Mouse (Mus musculus) left cerebral cortex, adult 18-20 months (tissue): ENCODE data around the gene Kcnq2. TPM values are rescaled to one million over a fixed set of nuclear protein-coding genes. Genes with fewer than 3 reads are reported as not detected.

Experiments used
- DNase-seq, 2 experiments: peaks; one replicate each; pipeline ENCODE4 v3.0.0; 2021 to 2022; ENCODE audit warnings: low spot score in 2 of 2, mixed read lengths in 1 of 2
- total RNA-seq, 2 experiments: library from RNA; stranded (reverse); gene quantifications; 2 replicates each; pipeline ENCODE4 v1.2.3; 2021

Kcnq2 gene
- total RNA-seq, 2 experiments from 2014 or later: 264 to 274 TPM

DNA sequence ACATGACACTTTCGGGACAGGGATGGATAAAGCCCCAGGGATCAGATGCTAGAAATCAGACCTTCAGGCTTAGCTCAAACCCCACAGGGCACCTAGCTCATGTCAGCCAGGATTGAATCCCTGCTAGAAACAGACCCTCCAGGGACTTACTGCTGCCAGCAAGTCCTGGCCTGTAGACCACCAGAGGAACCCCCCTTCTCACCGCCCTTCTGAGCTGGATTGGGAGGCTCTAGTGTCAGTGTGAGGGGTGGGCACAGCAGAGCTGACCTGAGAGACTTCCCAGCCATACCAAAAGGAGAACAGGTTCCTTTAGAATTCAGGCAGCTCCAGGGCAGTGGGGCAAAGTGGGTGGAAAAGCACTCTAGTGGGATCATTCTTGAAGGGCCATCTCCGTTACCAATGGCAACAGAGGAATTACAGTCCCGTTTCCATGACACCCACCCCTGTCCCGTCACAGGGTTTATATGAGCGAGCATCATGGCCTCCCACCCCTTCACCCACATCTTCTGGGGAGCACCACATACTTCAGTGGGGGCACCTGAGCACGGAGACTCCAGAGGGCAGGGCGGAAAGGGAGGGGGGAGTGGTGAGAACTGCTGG is 21.2 kb downstream of the Kcnq2 start:
- DNase-seq: no peak

DNA sequence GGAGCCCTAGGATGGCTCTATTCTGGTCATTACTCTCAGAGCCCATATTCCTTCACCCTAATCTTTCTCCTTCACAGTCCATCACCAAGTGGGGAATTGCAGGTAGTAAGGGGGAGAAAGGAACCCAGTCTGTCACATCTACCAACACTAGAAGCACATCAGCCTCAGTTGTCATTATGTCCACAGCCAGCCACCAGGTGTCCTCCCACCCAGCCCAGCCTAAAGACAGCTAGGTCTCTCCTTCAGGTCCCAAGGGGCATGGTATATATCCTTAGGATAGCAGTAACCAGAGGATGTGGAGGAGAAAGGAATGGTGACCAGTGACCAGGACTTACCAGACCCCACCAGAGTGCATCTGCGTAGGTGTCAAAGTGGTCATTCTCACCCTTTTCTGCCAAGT is 23.4 kb downstream of the Kcnq2 start:
- DNase-seq: no peak

DNA sequence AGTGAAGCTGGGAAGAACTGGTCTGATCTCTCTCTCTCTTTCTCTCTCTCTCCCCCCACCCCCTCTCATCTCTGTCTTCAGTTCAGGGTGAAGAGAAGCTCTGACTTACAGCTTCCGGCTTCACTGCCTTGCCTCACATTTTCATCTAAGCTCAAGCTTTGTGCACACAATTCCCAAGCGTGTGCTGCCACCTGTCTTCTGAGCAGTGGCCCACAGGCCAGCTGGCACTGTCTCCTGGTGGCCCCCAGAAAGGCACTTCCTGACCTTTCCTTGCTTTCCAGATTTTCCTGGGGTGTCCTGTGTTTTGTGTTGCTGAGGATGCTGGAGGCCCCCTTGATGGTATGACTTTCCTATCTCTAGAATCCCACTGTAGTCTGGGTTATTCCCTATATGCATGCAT is 31.0 kb downstream of the Kcnq2 start:
- no peak for DNase-seq

DNA sequence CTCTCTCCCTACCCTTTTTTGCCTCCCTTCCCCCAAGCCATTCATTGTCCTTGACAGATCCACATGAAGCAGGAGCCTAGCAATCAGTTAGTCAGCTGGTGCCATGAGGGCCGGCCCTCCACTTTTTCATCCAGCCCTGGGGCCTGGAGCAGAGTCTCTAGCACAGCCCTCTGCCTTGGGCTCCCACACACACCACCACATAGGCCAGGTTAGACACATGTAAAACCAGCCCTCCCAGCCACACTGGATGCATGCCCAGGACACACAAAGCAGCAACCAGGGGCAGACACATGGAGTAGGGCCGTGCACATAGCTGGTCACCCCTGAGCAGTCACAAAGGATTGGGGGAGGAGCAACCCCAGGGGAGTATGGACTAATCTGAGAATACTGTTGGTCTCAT is 32.9 kb downstream of the Kcnq2 start:
- no peak for DNase-seq

DNA sequence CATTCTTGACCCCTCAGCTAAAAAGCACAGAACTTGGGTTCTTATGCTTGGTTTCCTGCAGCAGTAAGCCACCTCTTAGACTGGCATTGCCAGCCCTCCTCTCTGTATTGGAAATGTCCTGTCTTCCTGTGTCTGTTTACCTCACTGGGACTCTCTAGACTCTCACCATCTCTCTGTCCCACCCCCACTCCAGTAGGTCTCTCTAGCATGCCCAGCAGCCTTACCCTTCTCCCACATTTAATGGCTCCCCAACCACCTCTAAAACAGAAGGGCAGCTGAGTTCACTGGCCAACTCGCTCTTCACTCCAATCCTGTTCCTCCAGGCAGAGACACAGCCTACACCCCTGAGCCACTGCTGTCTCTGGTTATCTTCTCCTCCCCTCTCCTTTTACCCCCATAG is 33.5 kb downstream of the Kcnq2 start:
- no peak for DNase-seq

DNA sequence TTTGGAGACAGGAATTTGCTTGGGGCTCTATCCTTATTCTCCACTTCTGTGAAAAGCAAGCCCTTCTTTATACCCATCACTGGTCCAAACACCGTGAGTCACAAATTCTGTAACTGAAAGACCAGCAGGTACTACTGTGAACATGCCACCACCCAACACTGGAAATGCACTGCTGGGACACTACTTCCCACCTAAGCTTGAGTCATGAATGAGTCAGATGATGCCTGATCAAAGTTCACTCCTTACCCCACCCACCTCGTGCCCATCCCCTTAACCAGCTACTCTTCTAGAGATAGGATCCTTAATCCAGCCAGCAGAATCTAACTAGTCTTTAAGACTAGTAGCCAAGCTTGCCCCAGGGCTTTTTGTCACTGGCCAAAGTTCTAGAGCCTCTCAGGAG is 35.0 kb downstream of the Kcnq2 start:
- no peak for DNase-seq

DNA sequence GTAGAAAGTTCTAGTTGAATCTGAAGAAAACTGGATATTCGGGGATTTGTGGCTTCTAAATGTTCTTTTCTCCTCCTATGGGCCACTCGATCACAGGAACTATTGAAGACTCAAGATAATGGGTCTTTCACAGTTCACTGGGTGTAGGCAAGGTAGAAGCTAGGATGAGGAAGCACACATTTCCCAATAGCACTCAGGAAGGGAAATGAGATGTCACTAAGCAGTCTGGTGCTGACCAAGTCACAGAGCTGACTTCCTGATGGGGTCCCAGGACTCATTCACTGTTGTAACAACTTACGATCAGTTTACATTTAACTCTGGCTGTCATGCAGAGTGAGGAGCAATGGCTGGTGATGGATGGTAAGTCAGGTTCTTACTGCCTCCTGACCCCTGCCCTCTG is 45.0 kb downstream of the Kcnq2 start:
- no peak for DNase-seq

DNA sequence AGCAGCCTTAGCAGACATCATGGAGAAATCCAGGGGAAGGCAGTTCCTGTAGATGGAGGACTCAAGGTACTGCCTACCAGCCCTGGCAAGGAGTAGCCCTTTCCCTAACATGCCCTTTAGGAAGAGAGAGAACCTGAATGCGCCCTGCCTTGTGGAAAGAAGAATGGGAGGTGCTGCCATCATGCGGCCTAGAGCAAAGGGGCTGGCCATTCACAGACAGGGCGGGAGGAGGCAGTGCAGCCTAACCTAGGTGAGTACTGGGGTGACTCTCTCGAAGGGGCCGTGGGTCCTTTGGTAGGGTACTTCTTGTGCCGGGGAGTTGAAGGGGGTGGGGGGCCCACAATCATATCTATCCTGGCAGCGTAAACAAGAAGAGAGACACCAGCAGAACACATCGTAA is 50.1 kb downstream of the Kcnq2 start:
- no peak for DNase-seq

DNA sequence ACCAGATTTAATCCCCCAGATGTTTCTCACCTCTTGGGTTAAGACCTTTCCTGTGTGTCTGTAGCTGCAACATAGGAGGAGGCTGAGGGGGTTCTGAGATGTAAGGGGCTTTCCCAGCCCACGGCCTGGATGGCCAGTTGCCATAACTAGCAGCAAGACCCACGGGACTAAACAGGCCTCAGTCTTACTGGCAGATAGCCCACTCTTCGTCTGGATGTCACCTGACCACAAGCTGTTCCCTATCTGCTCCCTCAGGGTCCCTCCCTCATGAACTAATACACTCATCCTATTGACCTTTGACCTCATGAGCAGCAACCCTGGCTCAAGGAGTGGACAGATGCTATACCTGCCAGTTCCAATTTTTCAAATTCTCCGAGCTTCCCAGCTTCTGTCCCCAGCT is 51.2 kb downstream of the Kcnq2 start:
- DNase-seq: no peak

DNA sequence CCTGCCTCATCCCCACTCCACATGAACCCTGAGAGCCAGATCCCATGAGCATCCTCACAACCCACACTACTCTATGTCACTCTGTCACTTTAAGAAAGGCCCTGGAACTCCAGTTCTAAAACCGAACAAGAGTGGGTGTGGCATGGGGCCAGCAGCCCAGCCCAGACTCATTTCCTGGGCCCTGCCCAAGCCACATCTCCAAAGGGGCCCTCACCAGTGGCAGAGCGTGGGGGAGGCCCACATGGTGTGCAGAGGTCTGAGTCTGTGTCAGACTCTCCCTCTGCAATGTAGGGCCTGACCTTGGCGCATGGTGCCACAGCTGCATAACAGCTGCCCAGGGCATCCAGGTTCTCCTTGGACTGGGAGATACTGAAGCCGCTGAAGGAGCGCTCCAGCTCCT is 54.2 kb downstream of the Kcnq2 start:
- peak; percentile 68 to 69 for DNase-seq

DNA sequence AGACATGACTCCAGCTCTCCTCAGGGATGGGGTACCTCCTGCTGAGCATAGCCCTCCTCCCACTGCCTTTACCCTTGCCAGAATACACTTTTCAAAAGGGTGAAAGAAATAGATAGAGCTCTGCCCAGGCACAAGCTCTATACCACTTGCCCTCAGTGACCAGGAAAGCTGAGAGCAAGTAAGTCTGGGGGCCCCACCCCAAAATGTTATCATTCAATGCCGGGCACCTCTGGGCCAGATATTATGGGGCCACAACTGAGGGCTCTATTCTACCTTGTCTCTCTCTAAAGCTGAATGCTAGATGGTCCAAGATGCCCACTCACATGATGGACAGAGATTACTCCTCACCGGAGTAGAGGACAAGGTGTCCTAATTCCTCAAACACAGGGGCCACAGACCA is 55.6 kb downstream of the Kcnq2 start:
- no peak for DNase-seq

DNA sequence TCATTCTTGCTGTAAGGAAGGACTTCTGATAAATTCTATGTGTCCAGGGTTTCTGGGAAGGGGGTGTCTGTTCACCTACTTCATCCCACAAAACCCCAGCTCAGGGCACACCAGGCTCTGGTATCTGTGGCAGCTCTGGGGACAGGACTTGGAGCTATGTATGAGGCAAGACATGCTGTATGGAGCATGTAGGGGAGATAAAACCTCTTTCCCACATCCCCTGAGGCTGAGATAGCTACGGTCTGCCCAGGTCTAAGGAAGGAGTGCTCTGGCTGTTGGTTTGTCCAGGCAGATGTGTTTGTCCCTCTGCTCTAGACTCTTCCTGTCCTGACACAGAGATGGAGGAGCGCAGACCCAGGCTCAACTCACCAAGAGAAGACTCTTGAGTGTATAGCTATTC is 56.2 kb downstream of the Kcnq2 start:
- DNase-seq: no peak

DNA sequence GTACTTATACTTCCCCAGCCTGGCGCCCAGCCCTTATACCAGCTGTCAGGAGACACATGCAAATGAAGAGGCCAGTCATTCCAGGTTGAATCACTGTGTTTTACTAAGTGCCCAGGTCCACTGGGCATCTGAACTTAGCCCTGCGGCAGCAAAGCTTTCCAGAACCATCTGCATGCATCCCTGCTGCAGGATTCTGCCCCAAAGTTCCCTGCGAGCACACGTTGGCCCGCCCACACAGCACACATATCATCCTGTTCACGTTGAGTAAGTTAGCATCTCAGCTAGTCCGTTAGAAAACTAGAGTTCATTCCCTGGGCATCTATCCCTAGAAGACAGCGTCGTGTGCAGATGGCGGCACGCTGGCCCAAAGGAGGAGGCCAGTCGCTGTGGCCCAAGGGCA is 59.6 kb downstream of the Kcnq2 start:
- DNase-seq: no peak

DNA sequence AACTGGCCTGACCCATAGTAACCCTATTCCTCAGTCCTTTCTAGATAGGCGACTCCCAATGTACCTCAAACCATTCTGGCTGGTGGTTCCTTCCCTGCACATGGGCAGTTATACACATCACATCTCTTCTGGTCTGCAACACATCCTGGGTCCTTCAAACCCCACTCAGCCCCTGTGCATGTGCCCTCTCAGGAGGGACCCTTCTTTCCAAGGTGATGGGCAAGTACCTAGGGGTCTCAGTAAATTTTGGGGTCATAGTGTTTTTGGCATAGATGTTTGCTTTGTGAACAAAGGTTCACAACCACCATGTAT is 62.7 kb downstream of the Kcnq2 start:
- no peak for DNase-seq

DNA sequence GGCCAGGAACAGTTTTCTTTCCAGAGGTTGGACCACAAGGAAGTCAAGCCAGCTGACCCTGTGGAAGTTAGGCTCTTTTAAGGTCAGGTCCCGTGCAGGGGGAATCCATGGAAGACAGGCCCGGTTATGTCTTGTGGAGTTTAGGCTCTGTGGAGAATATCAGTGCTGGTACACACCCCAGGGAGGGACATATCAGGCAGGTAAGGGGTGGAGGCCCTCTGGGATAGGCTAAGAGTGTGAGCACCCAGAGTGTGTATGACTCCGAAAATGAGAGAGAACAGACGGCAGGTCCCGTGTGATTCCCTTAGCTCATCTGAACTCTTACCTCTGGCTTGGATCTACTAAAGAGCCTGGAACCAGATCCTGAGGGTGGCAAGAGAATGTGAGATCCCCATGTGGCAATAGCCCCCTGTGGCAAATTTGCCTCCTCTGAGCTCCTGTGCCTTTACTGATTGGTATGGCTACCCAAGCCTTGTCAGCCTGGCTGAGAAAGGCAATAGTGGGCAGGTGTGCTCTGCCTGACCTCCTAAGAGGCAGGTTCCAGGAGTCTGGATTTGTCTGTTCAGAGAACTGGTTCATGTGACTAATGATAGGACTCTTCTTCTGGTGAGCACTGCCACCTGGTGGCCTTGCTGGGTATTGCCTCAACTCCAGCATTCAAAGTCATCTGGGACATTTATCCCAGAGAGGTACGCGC is 63.2 kb downstream of the Kcnq2 start:
- peak; percentile 88 to 89 for DNase-seq

DNA sequence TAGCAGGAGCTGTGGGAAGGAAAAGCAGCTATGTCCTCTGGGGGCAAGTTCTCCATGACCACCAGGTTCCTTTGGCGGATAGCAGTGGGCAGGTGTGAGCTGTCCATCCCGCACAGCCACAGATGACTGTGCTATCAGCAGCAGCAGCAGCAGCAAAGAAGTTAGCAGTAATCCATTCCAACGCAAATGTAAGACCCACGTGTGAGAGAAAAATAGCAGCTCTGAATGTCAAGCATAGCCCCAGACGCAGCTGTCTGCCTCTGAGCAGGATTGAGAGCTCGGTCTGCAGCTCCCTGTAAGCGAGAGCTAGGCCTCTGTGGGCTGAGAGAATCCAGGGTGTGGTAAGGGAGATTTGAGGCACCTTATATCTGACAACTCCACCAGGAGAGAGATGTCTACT is 65.0 kb downstream of the Kcnq2 start:
- DNase-seq: peak; percentile 64 to 78

DNA sequence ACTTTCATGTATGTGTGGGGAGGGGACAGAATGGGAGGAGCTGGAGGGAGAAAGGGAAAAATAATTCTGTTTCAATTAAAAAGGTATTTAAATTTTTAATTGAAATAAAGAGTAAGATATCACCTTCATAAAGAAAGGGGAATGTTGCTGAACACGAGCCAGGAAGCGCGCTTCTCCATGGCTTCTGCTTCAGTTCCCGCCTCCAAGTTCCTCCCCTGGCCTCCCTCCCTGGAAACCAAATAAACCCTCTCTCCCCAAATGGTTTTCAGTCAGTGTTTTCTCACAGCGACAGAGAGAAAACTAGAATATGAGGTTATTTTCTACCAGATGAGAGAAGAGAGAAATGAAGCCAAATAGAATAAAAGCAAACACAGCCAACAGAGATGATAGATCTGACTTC is 66.6 kb downstream of the Kcnq2 start:
- peak in 1 of 2 experiments; percentile 41 for DNase-seq

DNA sequence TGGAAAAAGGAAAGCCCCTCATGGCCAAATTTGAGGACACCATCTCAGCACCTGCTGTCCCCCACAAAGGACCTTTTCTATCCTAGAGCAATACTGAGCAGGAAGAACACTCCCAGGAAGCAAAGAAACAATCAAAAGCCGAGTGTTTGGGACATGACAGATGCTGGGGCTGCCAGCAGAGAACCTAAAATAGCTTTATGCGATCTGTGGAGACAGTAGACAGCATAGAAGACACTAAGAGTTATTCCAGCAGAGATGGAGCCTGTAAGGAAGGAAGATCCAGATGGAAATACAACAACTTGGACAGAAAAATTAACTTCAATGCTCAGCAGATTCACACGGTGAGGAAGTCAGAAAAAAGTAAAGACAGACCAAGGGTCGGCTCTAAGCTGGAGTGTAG is 69.3 kb downstream of the Kcnq2 start:
- DNase-seq: no peak

DNA sequence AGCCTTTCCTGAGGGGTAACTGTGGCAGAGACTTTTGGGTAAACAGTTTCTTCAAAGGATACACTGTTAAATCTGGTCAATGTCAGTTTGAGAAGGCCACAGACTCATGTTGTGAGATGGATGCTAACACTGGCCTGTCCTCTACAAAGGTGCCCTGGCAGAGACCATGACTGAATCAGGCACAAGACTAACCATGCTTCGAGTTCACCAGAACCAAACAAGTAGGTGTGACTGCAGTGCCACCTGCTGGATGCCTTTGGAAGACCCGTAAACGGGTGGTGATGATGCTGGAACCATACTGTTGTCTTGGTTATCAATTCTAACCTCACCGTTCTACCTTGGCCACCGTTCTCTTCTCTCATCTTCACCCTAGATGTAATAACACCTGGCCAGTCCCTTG is 75.0 kb downstream of the Kcnq2 start:
- peak; percentile 78 to 88 for DNase-seq

DNA sequence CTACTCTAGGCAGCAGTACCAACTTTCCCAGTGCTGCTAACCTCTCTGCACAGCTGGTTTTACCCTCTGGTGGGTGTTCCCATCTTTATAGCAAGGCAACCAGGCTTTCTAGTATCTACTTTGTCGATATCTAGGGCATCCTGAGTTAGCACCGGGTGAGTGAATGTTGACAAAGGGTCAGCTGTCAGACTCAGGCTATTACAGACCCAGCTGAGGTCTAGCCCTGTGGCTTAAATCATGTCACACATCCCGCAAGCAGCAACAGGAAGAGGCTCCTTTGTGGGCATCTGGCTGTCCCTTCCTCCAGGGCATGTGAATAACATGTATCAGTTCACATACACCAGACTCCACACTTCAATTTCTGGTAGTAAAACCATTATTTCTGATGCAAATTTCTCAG is 76.9 kb downstream of the Kcnq2 start:
- no peak for DNase-seq

DNA sequence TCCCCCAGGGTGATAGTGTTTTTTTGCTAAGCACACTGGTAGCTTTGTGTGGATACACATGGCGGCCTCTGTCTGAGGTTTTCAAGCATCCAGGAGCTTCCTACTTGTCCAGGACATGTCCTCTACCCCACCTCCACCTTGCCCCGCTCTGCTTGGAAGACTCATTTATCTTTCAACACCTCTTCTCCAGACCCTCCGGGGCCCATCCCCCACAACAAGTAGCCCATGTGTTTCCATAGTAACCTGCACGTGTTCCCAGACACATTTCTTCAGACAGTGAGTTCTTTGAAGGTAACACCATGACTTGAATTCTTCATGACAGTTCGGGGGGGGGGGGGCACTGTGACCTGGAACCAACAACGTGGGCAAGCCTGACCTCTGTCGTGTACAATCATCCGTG is 77.8 kb downstream of the Kcnq2 start:
- DNase-seq: no peak

DNA sequence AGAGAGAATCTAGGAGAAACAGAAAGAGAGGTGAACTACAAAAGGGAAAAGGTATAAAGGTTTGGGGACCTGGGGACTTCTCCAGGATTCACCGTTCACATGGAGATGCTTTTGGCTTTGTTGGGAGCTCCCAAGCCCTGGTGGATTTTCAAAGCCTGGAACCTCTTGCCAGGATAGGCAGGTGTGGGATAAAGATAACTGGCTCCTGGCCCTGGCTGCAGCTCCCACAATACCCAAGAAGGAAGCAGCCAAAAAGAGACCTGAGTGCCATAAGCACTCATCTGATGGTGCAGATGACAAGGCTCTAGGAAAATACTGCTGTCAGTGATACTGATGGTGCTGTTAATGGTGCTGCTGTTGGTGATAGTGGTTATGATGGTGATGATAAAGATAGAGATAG is 82.9 kb downstream of the Kcnq2 start:
- DNase-seq: no peak

DNA sequence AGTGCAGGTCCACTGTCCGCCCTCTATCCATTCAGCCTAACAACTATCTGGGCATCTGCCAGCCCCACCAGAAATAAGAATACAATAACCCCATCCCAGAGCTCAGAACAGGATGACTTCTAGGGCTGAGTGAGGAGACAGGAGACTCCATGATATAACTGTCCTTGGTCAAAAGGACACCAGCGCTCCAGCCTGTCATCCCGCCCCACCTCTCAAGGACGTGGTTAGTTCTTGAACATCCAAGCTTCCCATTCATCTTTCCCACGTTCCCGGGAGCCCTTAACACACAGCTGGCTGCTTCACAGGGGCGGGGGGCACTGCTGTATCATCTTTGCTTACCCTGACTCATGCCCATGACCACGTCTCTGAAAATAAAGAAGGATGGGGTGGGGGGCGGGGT is 86.1 kb downstream of the Kcnq2 start:
- DNase-seq: no peak
